Mouse (Mus musculus) MEL (cell line): Measurements from ENCODE around the gene Fam193b. TPM values are rescaled to one million over a fixed set of nuclear protein-coding genes. Genes with fewer than 3 reads are reported as not detected.

Source experiments
- DNase-seq: peaks from one replicate; pipeline ENCODE4 v3.0.0; 2011; ENCODE audit warnings: low read depth, low spot score
- H3K27ac ChIP-seq: 2 replicates; pipeline ENCODE4 v1.5.1; 2012; ENCODE audit warnings: low read depth, mild to moderate bottlenecking, control low read depth, low read length, moderate library complexity; ENCODE audit not compliant: control insufficient read depth
- H3K27me3 ChIP-seq, 2 experiments: fragments of 150-350 bp in 1 of 2; sonication (generic) in 1 of 2; 2 replicates each; pipeline ENCODE4 v1.6.1; 2012; ENCODE audit warnings: low read length in 2 of 2, mild to moderate bottlenecking in 2 of 2, improper control_type of control experiment in 1 of 2, moderate library complexity in 1 of 2; ENCODE audit not compliant: insufficient read depth in 2 of 2, control insufficient read depth in 1 of 2
- H3K36me3 ChIP-seq, 2 experiments: 2 replicates each; pipeline ENCODE4 v1.6.1; 2012 to 2014; ENCODE audit warnings: low read length in 2 of 2, improper control_type of control experiment in 1 of 2, inconsistent platforms in 1 of 2, mild to moderate bottlenecking in 1 of 2; ENCODE audit not compliant: insufficient read depth in 2 of 2, control insufficient read depth in 1 of 2
- H3K4me1 ChIP-seq, 2 experiments: fragments of 150-350 bp in 1 of 2; sonication (generic) in 1 of 2; 2 replicates each; pipeline ENCODE4 v1.6.1; 2012; ENCODE audit warnings: low read length in 2 of 2, improper control_type of control experiment in 1 of 2, mild to moderate bottlenecking in 1 of 2; ENCODE audit not compliant: insufficient read depth in 2 of 2, control insufficient read depth in 1 of 2
- H3K4me3 ChIP-seq, 2 experiments: fragments of 150-350 bp in 1 of 2; sonication (generic) in 1 of 2; 2 replicates each; pipeline ENCODE4 v1.5.1; 2012; ENCODE audit warnings: low read depth in 2 of 2, low read length in 2 of 2, mild to moderate bottlenecking in 2 of 2, moderate library complexity in 2 of 2, control low read depth in 1 of 2, improper control_type of control experiment in 1 of 2; ENCODE audit not compliant: control insufficient read depth in 1 of 2, insufficient read depth in 1 of 2
- H3K79me2 ChIP-seq: 2 replicates; pipeline ENCODE4 v1.6.1; 2012; ENCODE audit warnings: mild to moderate bottlenecking, low read length, moderate library complexity; ENCODE audit not compliant: control insufficient read depth, poor library complexity, insufficient read depth
- H3K9ac ChIP-seq: 2 replicates; pipeline ENCODE4 v1.6.1; 2012; ENCODE audit warnings: low read depth, mild to moderate bottlenecking, control low read depth, low read length, moderate library complexity; ENCODE audit not compliant: control insufficient read depth, poor library complexity, severe bottlenecking
- H3K9me3 ChIP-seq: fragments of 150-350 bp; sonication (generic); replicated peaks from 2 replicates; pipeline ENCODE4 v1.6.1; 2012; ENCODE audit warnings: mild to moderate bottlenecking, low read length, improper control_type of control experiment, moderate library complexity; ENCODE audit not compliant: insufficient read depth
- BHLHE40 ChIP-seq: IDR thresholded peaks from 2 replicates; pipeline ENCODE4 v1.6.1; 2012; ENCODE audit warnings: low read depth, mild to moderate bottlenecking, inconsistent platforms, low read length, improper control_type of control experiment, borderline replicate concordance
- EP300 ChIP-seq, 2 experiments: IDR thresholded peaks; 2 replicates each; pipeline ENCODE4 v1.6.1; 2011; ENCODE audit warnings: improper control_type of control experiment in 2 of 2, low read length in 2 of 2, low read depth in 1 of 2, mild to moderate bottlenecking in 1 of 2
- GATA1 ChIP-seq: IDR thresholded peaks from 2 replicates; pipeline ENCODE4 v1.6.1; 2011; ENCODE audit warnings: low read depth, low read length, improper control_type of control experiment
- HCFC1 ChIP-seq: IDR thresholded peaks from 2 replicates; pipeline ENCODE4 v1.6.1; 2012; ENCODE audit warnings: low read depth, mild to moderate bottlenecking, inconsistent platforms, low read length, improper control_type of control experiment, moderate library complexity
- MAFK ChIP-seq: IDR thresholded peaks from 2 replicates; pipeline ENCODE4 v1.6.1; 2011; ENCODE audit warnings: low read depth, mild to moderate bottlenecking, low read length, improper control_type of control experiment, borderline replicate concordance
- MYB ChIP-seq: IDR thresholded peaks from 2 replicates; pipeline ENCODE4 v1.6.1; 2011; ENCODE audit warnings: mild to moderate bottlenecking, low read depth, low read length, improper control_type of control experiment
- MYC ChIP-seq: IDR thresholded peaks from 2 replicates; pipeline ENCODE4 v1.6.1; 2011; ENCODE audit warnings: low read depth, mild to moderate bottlenecking, low read length, improper control_type of control experiment, moderate library complexity
- SIN3A ChIP-seq: IDR thresholded peaks from 2 replicates; pipeline ENCODE4 v1.6.1; 2012; ENCODE audit warnings: low read length, improper control_type of control experiment, inconsistent platforms
- TAL1 ChIP-seq: IDR thresholded peaks from 2 replicates; pipeline ENCODE4 v1.6.1; 2012; ENCODE audit warnings: mild to moderate bottlenecking, inconsistent platforms, low read length, moderate library complexity, mixed read lengths
- TCF12 ChIP-seq: IDR thresholded peaks from 2 replicates; pipeline ENCODE4 v1.6.1; 2014; ENCODE audit warnings: low read depth, mild to moderate bottlenecking, inconsistent platforms, low read length, improper control_type of control experiment, moderate library complexity
- USF1 ChIP-seq: IDR thresholded peaks from 2 replicates; pipeline ENCODE4 v1.6.1; 2014; ENCODE audit warnings: low read depth, mild to moderate bottlenecking, inconsistent platforms, low read length, improper control_type of control experiment, moderate library complexity
- polyA plus RNA-seq, 2 experiments: library from polyadenylated mRNA; stranded (reverse) in 1 of 2; unstranded in 1 of 2; fragments of >175 nt in 1 of 2; fragments of >200 nt in 1 of 2; gene quantifications; 2 replicates each; pipeline versions ENCODE4 v1.2.1 to v1.2.4; 2012; ENCODE audit warnings: low replicate concordance in 2 of 2, low read depth in 1 of 2; ENCODE audit not compliant: insufficient read length in 2 of 2, insufficient read depth in 1 of 2, missing spikeins in 1 of 2
- total RNA-seq: library from RNA; depleted of rRNA; stranded (reverse); fragments of 300-350 nt; gene quantifications from 2 replicates; pipeline ENCODE4 v1.2.3, GENCODE M21; 2012

Fam193b gene
- total and polyA plus RNA-seq, 3 experiments: 11.9 to 38.7 TPM; not detected in 1

DNA sequence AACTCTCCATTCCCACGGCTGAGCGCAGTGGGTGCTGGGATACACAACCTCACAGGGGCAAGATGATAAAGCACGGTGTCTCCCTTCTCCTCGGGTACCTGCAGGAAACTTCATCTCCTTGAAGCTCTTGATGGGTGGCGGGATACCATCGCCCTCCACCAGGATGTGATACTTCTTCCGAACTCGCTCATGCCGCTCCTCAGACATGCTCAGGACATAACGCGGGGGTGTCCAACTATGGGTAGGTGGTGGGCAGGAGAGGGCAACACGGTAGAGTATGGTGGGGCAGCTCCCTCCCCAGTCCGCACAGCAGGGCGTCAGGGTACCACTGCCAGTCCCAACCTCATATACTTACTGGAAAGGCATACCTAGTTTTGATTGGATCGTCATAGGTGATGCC, 35.7 kb downstream of the Fam193b start:
- H3K36me3 ChIP-seq: 0 out of 4 replicates have a peak, but pooled peaks cover 0 to 2% of the 10 kb centered on the region in 2 experiments
- peaks cover 7% of the 10 kb centered on the region for H3K79me2 ChIP-seq
- H3K9ac ChIP-seq: no peak overlapping the region
- TF ChIP-seq MYB (no peak), MYC (no peak), TAL1 (no peak), HCFC1 (no peak), BHLHE40 (no peak), EP300 (IDR thresholded peaks at IDR 0.05; ENCODE audit: low read depth in 1 of 2, low read length in 2 of 2) (no peak), TCF12 (no peak)
- no peak overlapping the region for H3K27ac ChIP-seq
- peak overlapping the region in 1 of 2 experiments; percentile 75; a peak in 2 of 4 replicates for H3K4me3 ChIP-seq
- H3K4me1 ChIP-seq: peaks cover 0 to 4% of the 10 kb centered on the region in 2 experiments; a peak in 2 of 4 replicates
- no peaks in the 10 kb centered on the region for H3K27me3 ChIP-seq
- DNase-seq: no peak
- no peaks in the 10 kb centered on the region for H3K9me3 ChIP-seq

DNA sequence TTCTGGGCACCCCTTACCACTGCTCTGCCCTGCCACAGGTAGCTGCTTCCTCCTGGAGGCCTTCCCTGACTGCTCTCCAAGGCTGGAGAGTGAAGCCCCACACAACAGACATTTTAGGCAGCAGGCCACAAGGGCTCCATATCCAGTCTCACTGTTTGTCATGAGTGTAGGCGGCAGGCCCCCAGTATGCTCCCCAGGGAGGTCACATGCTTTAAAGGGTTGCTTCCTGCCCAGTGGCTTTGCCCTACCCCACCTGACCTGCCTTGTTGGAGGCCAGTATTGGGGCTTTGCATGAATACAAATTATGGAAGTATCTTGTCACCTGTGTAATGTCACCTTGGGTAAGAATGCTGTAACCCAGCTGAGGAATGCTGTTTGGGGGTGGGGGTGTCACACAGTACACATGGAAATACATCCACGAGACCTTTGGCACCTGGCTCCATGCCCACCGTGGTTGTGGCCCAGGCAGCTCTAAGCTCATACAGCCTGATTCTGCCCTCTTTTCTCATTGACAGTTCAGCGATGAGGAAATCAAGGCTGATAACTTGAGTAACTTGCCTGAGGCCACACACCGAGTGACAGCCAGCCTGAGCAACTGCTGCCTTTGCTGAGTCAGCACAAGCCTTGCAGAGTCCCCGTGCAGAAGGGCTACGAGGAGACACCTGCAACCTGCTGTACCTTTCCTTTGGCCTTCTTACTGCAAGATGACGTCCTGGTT, 41.6 kb downstream of the Fam193b start, which contains the start of gene Dok3:
Gene Dok3 (minus strand): TSS at position 99 of the 718 bp plus-strand sequence.
- Histone ChIP-seq H3K9me3 (no peaks in the 10 kb centered on the region), H3K4me3 (peak within 1 kb of the TSS in 1 of 2 experiments; percentile 11; a peak in 1 of 4 replicates), H3K36me3 (peaks cover 2 to 18% of the 10 kb centered on the region in 2 experiments; a peak in 3 of 4 replicates), H3K4me1 (peaks cover 0 to 31% of the 10 kb centered on the region in 2 experiments; a peak in 3 of 4 replicates), H3K9ac (peak within 1 kb of the TSS; percentile 56), H3K79me2 (no peaks in the 10 kb centered on the region), H3K27me3 (no peaks in the 10 kb centered on the region), H3K27ac (peak within 1 kb of the TSS; percentile 75)
- DNase-seq: peak; percentile 23
- TF ChIP-seq USF1 (no peak), SIN3A (no peak), MAFK (peak; percentile 85), GATA1 (no peak)
